Mouse (Mus musculus) left cerebral cortex, postnatal 36 days (tissue): ENCODE data around the gene Hsd3b7. TPM values are rescaled to one million over a fixed set of nuclear protein-coding genes. Genes with fewer than 3 reads are reported as not detected.
"Not testable (repeated sequence)": the region's sequence is repeated elsewhere in the genome, so short reads cannot be mapped to it uniquely, and the experiment has no call there.

Source experiments
- DNase-seq, 2 experiments: peaks; one replicate each; pipeline ENCODE4 v3.0.0; 2021 to 2022; ENCODE audit warnings: low spot score in 2 of 2, mixed read lengths in 1 of 2
- intact Hi-C: fragments of 180-260 bp; cut with DNase I; formaldehyde crosslinking; loops from one replicate; pipeline ENCODE4 v1.15.1; 2025
- total RNA-seq, 2 experiments: library from RNA; stranded (reverse); gene quantifications; 2 replicates each; pipeline ENCODE4 v1.2.3; 2021

The Hsd3b7 gene
- total RNA-seq, 2 experiments from 2014 or later, result 3.3 to 4.0 TPM

GRCm38 (mm10) chr7:127814241-127814921 is 14.0 kb downstream of the Hsd3b7 start:
- intact Hi-C loops, result no loop called here
- DNase-seq, result peak; percentile 77 to 78

- no peak for DNase-seq
- intact Hi-C loops, result no loop called here
These were observed 14.8 kb downstream of the Hsd3b7 start for GRCm38 (mm10) chr7:127815116-127815665.

GRCm38 (mm10) chr7:127815954-127816821 is 15.8 kb downstream of the Hsd3b7 start:
- intact Hi-C loops, result loop anchor here (1.0 kb wide), 1 partner anchor 25 kb away; no protein-coding TSS in a partner anchor
- peak; percentile 80 to 85 for DNase-seq

DNA sequence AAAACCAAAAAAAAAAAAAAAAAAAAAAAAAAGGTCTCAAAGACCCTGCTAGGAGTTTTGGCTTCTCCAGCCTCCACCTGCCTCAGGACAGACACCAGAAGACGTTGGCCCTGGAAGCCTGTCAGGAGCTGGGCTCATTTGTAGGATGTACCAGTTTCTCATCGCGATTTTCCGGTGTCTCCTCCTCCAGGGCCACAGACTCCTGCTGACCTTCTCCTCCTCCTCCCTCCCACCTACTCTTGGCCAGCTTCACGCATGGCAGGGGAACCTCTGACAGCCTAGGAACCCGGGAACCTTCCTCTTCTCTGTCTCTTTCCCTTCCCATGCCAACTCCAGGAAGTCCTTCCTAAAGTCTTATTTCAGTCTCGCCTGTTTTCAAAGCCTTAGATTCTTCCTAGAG is 16.6 kb downstream of the Hsd3b7 start:
- intact Hi-C loops, result no loop called here

DNA sequence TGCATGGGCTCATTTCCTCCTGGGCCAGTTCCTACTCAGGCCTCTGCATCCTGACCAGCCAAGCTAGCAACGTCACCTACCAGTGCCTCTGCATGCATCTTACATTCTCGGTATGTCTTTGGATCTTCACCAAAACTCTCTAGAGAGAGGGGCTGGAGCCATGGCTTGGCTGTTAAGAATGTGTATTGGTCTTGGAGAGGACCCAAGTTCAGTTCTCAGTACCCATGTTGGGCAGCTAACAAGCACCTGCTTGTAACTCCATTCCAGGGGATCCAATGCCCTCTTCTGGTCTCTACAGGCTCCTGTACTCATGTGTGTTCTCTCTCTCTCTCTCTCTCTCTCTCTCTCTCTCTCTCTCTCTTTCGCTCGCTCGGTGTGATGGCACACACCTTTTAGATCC is 17.4 kb downstream of the Hsd3b7 start:
- no peak for DNase-seq
- intact Hi-C loops, result no loop called here

More for the DNA sequence above, 16.6 kb downstream of the Hsd3b7 start:
- DNase-seq, result no peak

DNA sequence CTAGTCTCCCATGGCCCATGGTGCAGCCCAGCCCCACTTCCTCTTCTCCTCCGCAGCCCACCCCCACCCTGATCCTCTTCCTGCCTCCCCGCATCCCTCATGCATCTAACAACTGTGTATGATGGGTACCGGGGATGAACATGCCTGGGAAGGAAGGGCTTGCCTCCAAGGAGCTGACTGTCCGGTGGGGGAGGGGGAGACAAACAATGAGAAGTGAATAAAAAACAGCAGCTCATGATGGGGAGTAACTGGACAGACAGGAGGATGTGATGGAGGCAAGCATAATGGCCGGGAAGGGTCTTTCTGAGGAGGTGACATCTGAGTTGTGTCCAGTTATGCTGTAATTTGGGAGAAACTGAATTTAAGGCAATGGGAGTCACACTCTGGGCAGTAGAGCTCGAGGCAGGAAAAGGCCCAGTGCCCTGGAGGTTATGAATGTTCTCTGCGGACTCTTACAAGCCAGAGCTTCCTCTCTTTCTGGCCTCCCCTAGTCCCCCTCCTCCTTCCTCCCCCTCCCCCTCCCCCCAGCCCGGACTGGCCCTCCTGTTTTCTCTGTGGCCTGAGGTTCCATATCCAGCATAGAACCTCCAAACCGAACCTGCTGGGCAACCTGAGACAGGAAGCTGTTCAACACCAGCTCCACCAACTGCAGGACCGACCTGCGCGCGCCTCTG is 20.6 kb downstream of the Hsd3b7 start:
- DNase-seq, result no peak
- intact Hi-C loops, result no loop called here

DNA sequence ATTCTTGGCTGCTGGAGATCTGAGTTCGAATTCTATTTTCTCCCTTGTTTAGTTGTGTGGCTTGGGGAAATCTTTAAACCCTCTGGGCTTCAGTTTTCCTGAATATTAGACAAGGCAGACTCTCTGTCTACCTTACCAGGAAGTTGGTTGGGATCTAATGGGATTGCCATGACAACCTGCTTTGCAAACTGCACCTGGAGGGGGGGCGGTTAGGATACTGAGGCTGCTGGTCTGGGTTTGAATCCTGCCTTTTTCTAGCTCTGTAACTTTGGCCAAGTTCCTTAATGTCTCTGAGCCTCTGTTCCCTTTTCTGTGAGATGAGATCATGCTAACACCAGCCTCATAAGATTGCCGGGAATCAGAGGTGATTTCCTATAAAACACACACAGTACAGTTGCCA is 22.1 kb downstream of the Hsd3b7 start:
- intact Hi-C loops, result no loop called here
- no peak for DNase-seq

DNA sequence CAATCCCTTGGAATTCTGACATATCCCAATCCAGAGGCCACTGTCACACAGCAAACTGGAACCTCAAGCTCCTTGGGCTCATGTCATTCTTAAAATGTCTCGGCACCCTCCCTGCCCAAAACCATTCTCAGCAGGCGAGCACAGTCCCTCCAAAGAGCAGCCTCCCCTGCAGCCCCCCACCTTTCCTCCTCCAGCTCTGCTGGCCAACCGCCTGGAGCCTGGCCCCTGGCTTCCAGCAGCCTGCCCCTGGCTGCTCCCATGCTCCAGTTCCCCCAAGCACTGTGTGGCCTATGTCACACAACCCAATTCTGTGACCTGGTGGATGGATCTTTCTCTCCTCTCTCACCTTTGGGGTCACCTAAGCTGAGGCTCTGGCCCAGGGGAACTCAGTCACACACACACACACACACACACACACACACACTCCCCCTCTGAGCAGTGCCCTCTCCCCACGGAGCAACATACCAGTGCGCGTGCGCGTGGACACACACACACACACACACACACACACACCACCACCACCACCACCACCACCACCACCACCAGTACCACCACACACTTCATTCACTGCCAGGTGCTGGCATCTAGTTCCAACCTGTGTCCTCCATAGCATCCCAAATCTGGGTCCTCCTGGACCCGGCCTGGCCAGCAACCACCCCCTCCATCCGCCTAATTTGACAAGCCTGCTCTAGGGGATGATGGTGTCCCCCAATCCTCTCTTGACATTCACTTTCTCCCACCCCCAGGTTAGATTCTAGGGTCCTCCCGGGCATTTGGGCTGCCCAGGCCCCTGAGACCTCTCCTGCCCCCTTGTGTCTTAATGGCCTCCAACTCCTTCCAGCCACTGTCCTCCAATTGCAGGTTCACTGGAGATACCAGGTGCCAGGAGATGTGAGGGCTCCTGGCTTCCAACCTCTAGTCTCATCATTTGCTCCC is 23.1 kb downstream of the Hsd3b7 start:
- intact Hi-C loops, result loop anchor here (1.0 kb wide), 1 partner anchor 18 kb away; no protein-coding TSS in a partner anchor
- peak in 1 of 2 experiments; percentile 46 for DNase-seq

DNA sequence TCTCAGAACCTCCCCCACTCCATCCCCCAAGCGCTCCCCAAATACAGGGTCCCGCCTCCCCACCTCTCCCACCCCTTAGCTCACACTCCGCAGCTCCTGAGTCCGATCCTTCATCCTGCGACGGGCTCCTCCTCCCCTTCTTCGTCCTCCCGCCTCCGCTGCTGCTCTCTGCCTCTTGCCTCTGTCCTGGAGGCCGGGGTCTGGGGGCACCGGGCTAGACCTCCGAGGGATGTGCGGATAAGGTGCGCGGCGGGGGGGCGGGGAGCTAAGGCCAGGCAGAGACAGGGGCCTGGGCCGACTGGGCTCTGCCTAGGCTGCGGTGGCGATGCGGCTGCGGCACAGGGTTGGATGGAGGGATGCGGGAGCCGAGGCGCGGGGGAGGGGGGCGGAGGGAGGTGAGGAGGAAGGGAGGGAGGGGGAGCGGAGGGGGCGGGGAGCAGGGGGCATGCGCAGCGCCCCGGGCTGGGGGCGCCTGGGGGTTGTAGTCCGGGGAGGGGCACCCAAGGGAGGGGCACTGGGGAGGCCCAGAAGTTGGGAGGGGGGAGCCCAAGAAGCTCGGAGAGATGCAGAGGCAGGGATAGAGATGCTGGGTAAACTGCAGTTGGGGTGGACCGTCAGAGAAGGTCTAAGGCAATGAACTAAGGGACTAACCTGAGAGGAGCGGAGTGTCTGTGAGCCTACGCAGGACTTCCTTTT is 23.9 kb downstream of the Hsd3b7 start, which contains the start of the genes Stx4a and Stx1b:
Gene Stx4a, plus strand, starts transcription at position 119 of the 696 bp plus-strand sequence.
Gene Stx1b, minus strand, starts transcription at position 374 of the 696 bp plus-strand sequence.
- intact Hi-C loops, result loop anchor here (1.0 kb wide), 1 partner anchor 17 kb away; no protein-coding TSS in a partner anchor
- DNase-seq, result peak; percentile 57 to 79

DNA sequence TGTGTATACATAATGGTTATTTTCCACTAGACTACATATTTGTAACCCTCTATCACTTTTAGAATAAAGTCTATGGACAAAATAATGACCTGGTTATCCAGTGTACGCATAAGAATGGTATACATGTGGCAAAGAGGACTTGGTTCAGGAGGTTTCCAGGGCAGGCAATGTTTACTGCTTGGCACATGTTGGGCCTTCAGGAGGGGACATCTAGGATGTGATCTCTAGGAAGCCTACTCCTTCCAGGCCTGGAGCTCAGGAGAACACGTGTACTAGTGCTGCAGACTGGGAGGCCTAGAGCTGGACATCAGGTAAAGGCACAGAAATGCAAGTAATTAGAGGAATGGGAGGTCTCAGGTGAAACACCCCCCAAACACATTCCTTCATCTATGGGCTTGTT is 35.1 kb downstream of the Hsd3b7 start:
- no peak for DNase-seq
- intact Hi-C loops, result no loop called here

GRCm38 (mm10) chr7:127837473-127837872 is 37.1 kb downstream of the Hsd3b7 start:
- DNase-seq, result no peak
- intact Hi-C loops, result no loop called here

GRCm38 (mm10) chr7:127837878-127838277 is 37.5 kb downstream of the Hsd3b7 start:
- intact Hi-C loops, result not testable (repeated sequence)

DNA sequence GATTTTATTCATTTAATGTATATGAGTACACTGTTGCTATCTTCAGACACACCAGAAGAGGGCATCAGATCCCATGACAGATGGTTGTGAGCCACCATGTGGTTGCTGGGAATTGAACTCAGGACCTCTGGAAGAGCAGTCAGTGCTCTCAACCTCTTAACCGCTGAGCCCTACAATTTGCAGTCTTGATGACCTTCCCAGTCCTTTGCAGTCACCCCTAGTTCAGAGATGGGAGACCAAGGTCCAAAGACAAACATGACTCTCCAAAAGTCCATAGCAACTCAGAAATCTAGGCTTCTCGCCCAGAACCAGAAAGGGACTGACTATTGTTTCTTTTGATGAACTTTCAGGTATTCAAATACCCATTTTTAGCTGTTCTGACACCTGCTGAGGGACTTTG is 39.6 kb downstream of the Hsd3b7 start:
- intact Hi-C loops, DNase-seq: not testable (repeated sequence)

More at GRCm38 (mm10) chr7:127837878-127838277, 37.5 kb downstream of the Hsd3b7 start:
- DNase-seq, result not testable (repeated sequence)

DNA sequence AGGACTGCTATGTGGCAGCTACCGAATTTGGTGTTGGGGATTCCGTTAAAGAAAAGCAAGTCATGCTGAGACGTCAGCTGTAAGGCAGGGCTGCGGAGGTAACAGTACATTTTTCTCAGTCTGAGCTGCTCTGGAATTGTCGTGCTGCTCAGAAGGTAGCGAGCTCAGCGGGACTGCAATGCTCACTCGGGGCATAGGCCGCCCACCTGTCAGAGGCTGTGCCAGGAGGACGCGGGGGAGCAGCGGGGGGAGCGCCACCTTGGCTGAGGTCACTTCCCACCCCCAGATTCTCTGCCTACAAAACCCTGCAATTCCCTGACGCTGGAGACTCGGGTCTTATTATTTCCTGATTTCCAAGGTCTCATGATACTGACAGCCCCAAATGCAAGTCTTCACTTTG is 40.5 kb downstream of the Hsd3b7 start:
- intact Hi-C loops, result loop anchor here (1.0 kb wide), 3 partner anchors 17 to 34 kb away; partner anchors contain the start of genes Stx1b and Stx4a
- DNase-seq, result peak; percentile 83 to 84

DNA sequence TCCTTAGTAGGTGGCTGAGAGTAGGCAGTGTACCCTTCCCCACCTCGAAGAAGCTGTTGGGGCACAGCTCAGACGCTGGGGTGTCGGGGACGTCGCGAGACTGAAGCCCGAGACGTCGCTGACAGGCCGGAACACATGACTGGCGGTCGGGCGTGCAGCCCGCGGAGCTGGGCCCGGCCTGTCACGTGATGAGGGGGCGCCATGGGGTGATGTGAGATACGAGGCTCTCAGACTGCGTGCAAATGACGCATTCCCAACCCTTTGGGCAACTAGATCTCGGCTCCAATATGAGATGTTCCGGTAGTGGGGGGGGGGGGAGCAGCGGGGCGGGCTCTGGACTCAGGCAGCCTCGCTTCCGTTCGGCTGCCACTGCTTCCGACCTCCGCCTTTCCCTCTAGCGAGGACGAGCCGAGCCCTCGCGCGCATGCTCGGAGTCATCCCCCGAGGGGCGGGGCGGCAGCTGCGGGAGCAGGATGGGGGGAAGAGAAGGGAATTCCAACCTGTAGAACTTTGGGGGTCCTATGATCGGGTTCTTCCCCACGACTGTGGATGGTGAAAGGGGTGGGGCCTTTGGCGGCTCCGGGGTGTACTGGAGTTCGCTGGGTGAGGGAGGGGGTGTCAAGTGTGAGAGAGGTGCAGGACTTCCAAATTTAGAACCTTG is 41.1 kb downstream of the Hsd3b7 start:
- intact Hi-C loops, result loop anchor here (1.0 kb wide), 3 partner anchors 17 to 34 kb away; partner anchors contain the start of genes Stx1b and Stx4a
- peak; percentile 96 to 98 for DNase-seq

- intact Hi-C loops, result no loop called here
- peak; percentile 75 to 81 for DNase-seq
These were observed 41.8 kb downstream of the Hsd3b7 start for GRCm38 (mm10) chr7:127842001-127842718.
